Mouse (Mus musculus) heart, adult 2 months (tissue): ENCODE data around the gene Lysmd1. TPM values are rescaled to one million over a fixed set of nuclear protein-coding genes. Genes with fewer than 3 reads are reported as not detected.
"Not testable (repeated sequence)": the region's sequence is repeated elsewhere in the genome, so short reads cannot be mapped to it uniquely, and the experiment has no call there.

Experiments
- DNase-seq, 2 experiments: peaks; one replicate each; pipeline ENCODE4 v3.0.0; 2021
- H3K27ac ChIP-seq: fragments of 200-600 bp; 2 replicates; pipeline ENCODE4 v1.8.1; 2022
- H3K27me3 ChIP-seq: fragments of 200-500 bp; 2 replicates; pipeline ENCODE4 v1.6.1; 2012; ENCODE audit warnings: mild to moderate bottlenecking, low read length, inconsistent platforms, mixed read lengths; ENCODE audit not compliant: control insufficient read depth, insufficient read depth
- H3K36me3 ChIP-seq: fragments of 200-500 bp; 2 replicates; pipeline ENCODE4 v1.6.1; 2012; ENCODE audit warnings: low read length, inconsistent platforms; ENCODE audit not compliant: control insufficient read depth, insufficient read depth
- H3K4me1 ChIP-seq: fragments of 200-500 bp; 2 replicates; pipeline ENCODE4 v1.6.1; 2011; ENCODE audit warnings: low read length; ENCODE audit not compliant: control insufficient read depth, insufficient read depth
- H3K4me3 ChIP-seq: fragments of 200-600 bp; 2 replicates; pipeline ENCODE4 v1.8.1; 2022
- H3K79me2 ChIP-seq: fragments of 200-500 bp; replicated peaks from 2 replicates; pipeline ENCODE4 v1.6.1; 2012; ENCODE audit warnings: mild to moderate bottlenecking, inconsistent platforms, low read length, moderate library complexity, mixed read lengths; ENCODE audit not compliant: control insufficient read depth, insufficient read depth
- H3K9ac ChIP-seq: fragments of 200-500 bp; 2 replicates; pipeline ENCODE4 v1.6.1; 2012; ENCODE audit warnings: low read depth, mild to moderate bottlenecking, control low read depth, inconsistent platforms, low read length, mixed read lengths
- CTCF ChIP-seq: fragments of 200-600 bp; IDR thresholded peaks from 2 replicates; pipeline ENCODE4 v1.8.1; 2022; ENCODE audit warnings: antibody characterized with exemption, mild to moderate bottlenecking, moderate library complexity
- EP300 ChIP-seq: fragments of 200-500 bp; IDR thresholded peaks from 2 replicates; pipeline ENCODE4 v1.6.1; 2011; ENCODE audit warnings: low read depth, low read length, control low read depth; ENCODE audit not compliant: insufficient read depth
- POLR2A ChIP-seq: fragments of 200-500 bp; IDR thresholded peaks from 2 replicates; pipeline ENCODE4 v1.6.1; 2011; ENCODE audit warnings: mild to moderate bottlenecking, low read depth, low read length, control low read depth; ENCODE audit not compliant: insufficient read depth
- WGBS: fragments of 180-500 bp; shearing (Covaris S2); methylation state at CpG from one replicate; pipeline ENCODE4 v1.1.7; 2018; 5-methylcytosine and 5-hydroxymethylcytosine counted together
- intact Hi-C: fragments of 180-260 bp; cut with DNase I; formaldehyde crosslinking; loops from one replicate; pipeline ENCODE4 v1.15.1; 2025
- polyA plus RNA-seq: library from polyadenylated mRNA; depleted of rRNA; stranded (reverse); fragments of >200 nt; gene quantifications from 2 replicates; pipeline ENCODE4 v1.2.3, GENCODE M21; 2012
- total RNA-seq, 2 experiments: library from RNA; stranded (reverse); gene quantifications; 2 replicates each; pipeline ENCODE4 v1.2.3; 2021

Gene Lysmd1
- total and polyA plus RNA-seq, 3 experiments = 4.5 to 6.3 (median 5.8) TPM

DNA sequence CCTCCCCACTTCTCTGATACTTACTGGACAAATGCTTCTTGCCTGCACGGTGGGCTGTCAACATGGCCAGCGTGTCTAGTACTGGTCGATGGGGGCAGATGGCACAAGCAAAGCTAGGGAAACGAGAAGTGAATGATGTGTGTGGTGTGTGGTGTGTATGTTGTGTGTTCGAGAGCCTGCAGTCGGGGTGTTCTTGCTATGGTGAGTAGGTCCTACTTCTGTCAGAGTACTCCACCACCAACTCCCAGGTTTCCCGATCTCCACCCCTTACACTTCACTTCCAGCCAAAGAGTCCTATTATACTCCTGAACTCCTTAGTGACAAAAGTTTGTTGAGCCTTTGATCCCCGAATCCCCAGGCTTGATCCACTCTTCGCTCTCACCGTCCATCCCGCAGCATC is 712 bp upstream of the Lysmd1 start:
- TF ChIP-seq EP300 = no peak
- TF ChIP-seq POLR2A = no peak
- no peak for TF ChIP-seq CTCF
- 49% methylated on average over 11 of the region's 11 CpGs for WGBS
- Histone ChIP-seq H3K27ac (peak overlapping the region; percentile 93), H3K4me3 (peak overlapping the region; percentile 86), H3K4me1 (peaks cover 6% of the 10 kb centered on the region), H3K9ac (peak overlapping the region; percentile 73), H3K27me3 (no peaks in the 10 kb centered on the region), H3K36me3 (no peaks in the 10 kb centered on the region; the same call in 1 of the 2 replicates), H3K79me2 (no peaks in the 10 kb centered on the region)
- intact Hi-C loops = loop anchor here (2.0 kb wide), 1 partner anchor 22 kb away; the partner anchor contains the start of gene Vps72
- DNase-seq = no peak

DNA sequence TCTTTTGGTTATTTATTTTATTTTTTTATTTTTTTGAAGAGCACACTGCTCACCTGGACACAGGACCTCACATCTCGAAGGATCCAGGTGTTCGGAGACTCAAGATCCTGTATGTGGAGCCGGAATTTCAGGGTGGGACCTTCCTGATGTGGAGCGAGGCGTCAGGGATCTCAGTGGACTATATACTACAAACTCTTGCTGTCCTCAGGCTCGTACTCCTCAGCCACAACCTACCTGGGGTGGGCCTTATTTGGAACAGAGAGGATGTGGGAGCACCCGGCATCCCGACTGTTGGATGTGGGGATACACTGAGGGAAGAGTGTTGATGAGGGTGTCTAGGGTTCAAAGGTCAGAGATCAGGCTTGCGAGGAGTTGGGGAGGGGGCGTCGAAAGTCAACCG is 245 bp downstream of the Lysmd1 start:
- H3K4me3 ChIP-seq, H3K4me1 ChIP-seq, H3K9ac ChIP-seq, H3K79me2 ChIP-seq, H3K27ac ChIP-seq, intact Hi-C loops, H3K36me3 ChIP-seq, H3K27me3 ChIP-seq, DNase-seq: not testable (repeated sequence)
- no CpG with 5 or more reads among the region's 12 CpGs for WGBS

DNA sequence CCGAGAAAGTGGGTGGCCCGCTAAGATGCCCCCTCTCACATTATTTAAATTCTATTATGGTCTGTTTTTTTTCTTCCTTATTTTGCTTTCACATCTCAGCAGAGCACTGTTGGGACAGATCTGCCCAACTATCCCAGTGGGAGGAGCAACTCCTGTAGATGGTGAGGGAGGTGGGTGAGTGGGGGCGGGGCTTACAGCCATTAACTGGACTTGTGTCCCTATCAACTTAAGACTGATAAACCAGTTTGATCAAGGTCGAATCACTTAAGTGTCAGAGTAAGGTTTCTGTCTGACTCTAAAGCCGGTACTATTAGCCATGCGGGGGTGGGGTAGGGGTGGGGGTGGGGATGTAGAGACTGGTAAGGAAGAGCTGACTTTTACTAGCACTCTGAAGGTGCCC is 1.1 kb downstream of the Lysmd1 start:
- Histone ChIP-seq H3K27me3 (no peaks in the 10 kb centered on the region), H3K4me1 (peaks cover 6% of the 10 kb centered on the region), H3K4me3 (peak overlapping the region; percentile 44), H3K36me3 (no peaks in the 10 kb centered on the region; the same call in 1 of the 2 replicates), H3K27ac (peak overlapping the region; percentile 1; the same call in 1 of the 2 replicates), H3K9ac (no peak overlapping the region), H3K79me2 (no peaks in the 10 kb centered on the region)
- 9% methylated on average over 6 of the region's 6 CpGs for WGBS
- intact Hi-C loops = no loop called here
- peak; percentile 58 to 62 for DNase-seq
- no peak for TF ChIP-seq CTCF
- TF ChIP-seq EP300 = no peak
- TF ChIP-seq POLR2A = peak; percentile 51

- Histone ChIP-seq H3K9ac (no peak overlapping the region), H3K4me1 (peaks cover 6% of the 10 kb centered on the region), H3K4me3 (no peak overlapping the region; the same call in 1 of the 2 replicates), H3K36me3 (no peaks in the 10 kb centered on the region; the same call in 1 of the 2 replicates), H3K79me2 (no peaks in the 10 kb centered on the region), H3K27ac (no peak overlapping the region), H3K27me3 (no peaks in the 10 kb centered on the region)
- intact Hi-C loops = no loop called here
- WGBS = 55% methylated on average over 7 of the region's 7 CpGs
- no peak for DNase-seq
- TF ChIP-seq EP300 (no peak), POLR2A (no peak), CTCF (no peak)
These were observed 1.7 kb downstream of the Lysmd1 start for GRCm38 (mm10) chr3:95135433-95136052.

GRCm38 (mm10) chr3:95136336-95136735 is 2.4 kb downstream of the Lysmd1 start:
- Histone ChIP-seq H3K27me3 (no peaks in the 10 kb centered on the region), H3K9ac (no peak overlapping the region), H3K4me1 (peaks cover 6% of the 10 kb centered on the region), H3K79me2 (no peaks in the 10 kb centered on the region), H3K27ac (no peak overlapping the region), H3K36me3 (no peaks in the 10 kb centered on the region; the same call in 1 of the 2 replicates), H3K4me3 (no peak overlapping the region)
- intact Hi-C loops = no loop called here
- 87% methylated on average over 3 of the region's 3 CpGs for WGBS
- no peak for TF ChIP-seq POLR2A
- no peak for TF ChIP-seq CTCF
- no peak for TF ChIP-seq EP300
- no peak for DNase-seq

- Histone ChIP-seq H3K9ac (no peak overlapping the region), H3K79me2 (no peaks in the 10 kb centered on the region), H3K36me3 (no peaks in the 10 kb centered on the region), H3K4me1 (peaks cover 3% of the 10 kb centered on the region; the same call in 1 of the 2 replicates), H3K27me3 (no peaks in the 10 kb centered on the region), H3K27ac (no peak overlapping the region), H3K4me3 (no peak overlapping the region)
- TF ChIP-seq CTCF = no peak
- TF ChIP-seq EP300 = no peak
- TF ChIP-seq POLR2A = no peak
- 70% methylated on average over 25 of the region's 25 CpGs for WGBS
- intact Hi-C loops = loop anchor here (5.0 kb wide), 1 partner anchor 97 kb away; the partner anchor contains the start of gene Psmd4
- peak in 1 of 2 experiments; percentile 54 for DNase-seq
These were observed 5.8 kb downstream of the Lysmd1 start for GRCm38 (mm10) chr3:95139586-95140288.
